Mouse (Mus musculus): ENCODE measurements at regions not wholly inside any gene's neighbourhood (a gene's known extent, or its start where the extent isn't known, plus 50 kb on each side); places are given as distances from the start of the nearest gene placed in this dataset.
"Not testable (repeated sequence)": the region's sequence is repeated elsewhere in the genome, so short reads cannot be mapped to it uniquely, and the experiment has no call there.

DNA sequence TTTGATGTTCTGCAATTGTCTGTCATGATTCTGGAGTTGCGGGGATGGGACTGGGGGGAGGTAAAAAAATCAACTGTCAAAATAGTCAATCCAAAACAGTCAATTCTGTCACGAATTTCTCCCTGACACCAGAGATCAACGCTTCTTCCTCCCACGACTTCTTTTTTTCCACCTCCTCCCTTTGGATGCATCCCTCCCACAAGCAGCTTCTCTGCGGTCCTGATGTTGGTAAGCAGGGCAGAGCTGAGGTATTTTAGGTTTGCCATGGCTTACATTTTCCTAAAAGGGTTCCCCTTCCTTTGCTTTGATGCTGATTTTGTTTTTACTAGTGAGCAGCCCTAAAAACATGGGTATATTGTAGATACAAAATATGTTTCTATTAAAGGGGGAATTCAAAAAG lies 209.7 kb downstream of the Cd47 start:
- no peak overlapping the region for H3K4me3 ChIP-seq (replicated peaks)
- H3K36me3 ChIP-seq, result no peaks in the 10 kb centered on the region
- no peaks in the 10 kb centered on the region for H3K9me3 ChIP-seq
- no peak overlapping the region for H3K9ac ChIP-seq (replicated peaks)
- 63% methylated on average over 5 of the region's 5 CpGs for WGBS
- H3K27ac ChIP-seq, result no peak overlapping the region
- ATAC-seq (ENCODE audit: insufficient number of reproducible peaks, insufficient read depth, low FRiP score, low TSS enrichment, low read depth), result no peak
- H3K4me2 ChIP-seq, result no peak overlapping the region
- no peaks in the 10 kb centered on the region; the same call in 1 of the 2 replicates for H3K4me1 ChIP-seq (replicated peaks)
- no peaks in the 10 kb centered on the region for H3K27me3 ChIP-seq

DNA sequence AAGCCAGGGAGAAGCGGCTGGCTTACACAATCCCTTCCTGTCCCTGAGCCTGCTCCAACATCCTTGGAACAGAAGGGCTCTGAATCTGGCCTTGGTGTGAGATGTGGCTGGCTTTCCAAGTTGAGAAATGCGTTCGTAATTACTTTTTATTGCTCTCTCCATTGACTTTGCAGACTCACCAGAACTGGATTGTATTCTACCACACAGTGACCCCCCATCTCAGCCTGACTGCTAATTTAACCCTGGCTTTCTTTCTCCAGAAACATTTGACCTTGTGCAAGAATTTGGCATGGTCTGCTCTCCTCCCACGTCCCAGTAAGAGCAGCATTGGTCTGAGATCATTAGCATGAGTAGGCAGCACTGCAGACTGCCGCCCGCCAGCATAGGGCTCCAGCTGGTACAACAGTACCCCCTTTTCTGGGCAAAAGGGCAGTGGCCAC lies 210.2 kb downstream of the Cd47 start:
- no peak overlapping the region for H3K4me3 ChIP-seq (replicated peaks)
- no peak; the same call in 1 of the 2 replicates for ATAC-seq (ENCODE audit: insufficient number of reproducible peaks, insufficient read depth, low FRiP score, low TSS enrichment, low read depth)
- H3K27ac ChIP-seq, result no peak overlapping the region
- H3K36me3 ChIP-seq, result no peaks in the 10 kb centered on the region
- no peaks in the 10 kb centered on the region for H3K27me3 ChIP-seq
- no peaks in the 10 kb centered on the region; the same call in 1 of the 2 replicates for H3K4me1 ChIP-seq (replicated peaks)
- WGBS, result 36% methylated on average over 6 of the region's 6 CpGs
- no peak overlapping the region for H3K9ac ChIP-seq (replicated peaks)
- no peak overlapping the region for H3K4me2 ChIP-seq
- H3K9me3 ChIP-seq, result no peaks in the 10 kb centered on the region

DNA sequence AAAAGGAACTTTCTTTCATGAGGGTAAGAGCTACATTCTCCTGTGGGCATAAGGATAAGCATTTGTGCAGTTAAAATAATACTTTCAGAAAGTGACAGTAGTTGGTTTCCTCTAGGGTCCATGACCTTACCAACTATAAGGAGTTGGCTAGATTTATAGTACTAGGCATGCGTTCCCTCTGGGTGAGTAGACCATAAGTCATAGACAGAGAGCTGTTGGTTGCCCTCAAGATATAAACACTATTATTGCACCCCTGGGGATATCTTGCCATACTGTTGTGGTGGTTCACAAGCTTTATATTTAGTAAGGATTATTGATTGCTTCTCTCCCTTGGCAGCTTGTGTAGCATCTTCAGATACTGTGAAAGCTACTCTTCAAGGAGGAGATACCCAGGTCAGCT lies 223.6 kb downstream of the Cd47 start:
- 84% methylated on average over 1 of the region's 1 CpGs for WGBS
- Histone ChIP-seq H3K9ac (replicated peaks) (no peak overlapping the region), H3K4me3 (replicated peaks) (no peak overlapping the region), H3K9me3 (0 out of 2 replicates have a peak, but pooled peaks cover 4% of the 10 kb centered on the region), H3K4me2 (no peak overlapping the region), H3K27me3 (no peaks in the 10 kb centered on the region), H3K4me1 (replicated peaks) (peaks cover 7% of the 10 kb centered on the region), H3K36me3 (no peaks in the 10 kb centered on the region), H3K27ac (no peak overlapping the region)
- ATAC-seq (ENCODE audit: insufficient number of reproducible peaks, insufficient read depth, low FRiP score, low TSS enrichment, low read depth), result no peak

DNA sequence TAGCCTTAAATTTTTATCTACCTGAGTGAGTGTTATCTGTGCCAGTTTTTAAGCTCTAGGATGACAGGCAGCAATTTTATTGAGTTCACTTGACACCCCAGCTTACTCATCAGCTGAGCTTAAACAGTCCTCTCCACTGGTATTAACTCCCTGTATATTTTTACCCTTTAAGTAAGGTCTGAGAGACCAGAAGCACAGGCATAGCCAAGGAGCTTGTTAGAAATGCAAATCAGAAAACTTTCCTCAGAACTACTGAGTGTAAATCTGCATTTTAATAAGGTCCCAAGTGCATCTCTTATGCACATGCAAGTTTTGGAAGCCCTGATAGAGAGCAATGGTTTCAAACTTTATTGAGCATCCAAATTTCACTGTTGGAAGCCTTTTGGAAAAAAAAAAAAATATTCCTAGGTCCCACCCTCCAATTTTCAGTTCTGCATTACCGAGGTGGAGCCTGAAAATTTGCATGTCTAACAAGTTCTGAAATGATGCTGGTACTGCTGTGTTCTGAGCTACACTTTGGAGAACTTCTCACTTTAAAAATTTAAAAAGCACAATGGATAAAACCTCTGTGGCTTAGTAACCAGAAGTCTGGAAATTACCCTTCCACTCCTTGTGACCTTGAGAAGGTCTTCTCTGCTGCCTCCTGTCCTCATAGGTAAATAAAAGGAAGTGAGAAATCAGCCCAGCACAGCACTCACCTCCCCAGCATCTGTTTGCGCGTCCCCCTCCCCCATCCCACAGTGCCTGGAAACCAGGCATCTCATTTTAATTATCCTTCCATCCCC lies 226.0 kb downstream of the Cd47 start:
- 6% methylated on average over 3 of the region's 3 CpGs for WGBS
- Histone ChIP-seq H3K4me1 (replicated peaks) (peaks cover 13% of the 10 kb centered on the region), H3K4me3 (replicated peaks) (no peak overlapping the region), H3K9me3 (0 out of 2 replicates have a peak, but pooled peaks cover 4% of the 10 kb centered on the region), H3K27ac (no peak overlapping the region), H3K4me2 (no peak overlapping the region), H3K27me3 (no peaks in the 10 kb centered on the region), H3K9ac (replicated peaks) (no peak overlapping the region), H3K36me3 (no peaks in the 10 kb centered on the region)
- no peak for ATAC-seq (ENCODE audit: insufficient number of reproducible peaks, insufficient read depth, low FRiP score, low TSS enrichment, low read depth)

DNA sequence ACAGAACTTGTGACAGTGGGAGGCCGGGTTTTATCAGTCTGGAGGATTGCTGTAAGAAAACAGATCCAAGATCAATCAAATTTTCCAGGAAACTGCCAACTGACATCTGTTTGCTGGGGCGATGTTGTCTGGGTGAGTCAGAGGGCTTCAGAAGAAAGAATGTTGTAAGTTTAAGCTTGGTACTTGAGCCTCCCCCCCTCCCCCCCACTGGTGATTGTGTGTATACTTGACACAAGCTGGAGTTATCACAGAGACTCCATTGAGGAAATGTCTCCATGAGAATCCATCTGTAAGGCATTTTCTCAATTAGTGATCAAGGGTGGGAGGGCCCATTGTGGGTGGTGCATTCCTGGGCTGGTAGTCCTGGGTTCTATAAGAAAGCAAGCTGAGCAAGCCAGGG lies 226.9 kb downstream of the Cd47 start:
- H3K4me2 ChIP-seq, result no peak overlapping the region
- no peak for ATAC-seq (ENCODE audit: insufficient number of reproducible peaks, insufficient read depth, low FRiP score, low TSS enrichment, low read depth)
- 0 out of 2 replicates have a peak, but pooled peaks cover 4% of the 10 kb centered on the region for H3K9me3 ChIP-seq

DNA sequence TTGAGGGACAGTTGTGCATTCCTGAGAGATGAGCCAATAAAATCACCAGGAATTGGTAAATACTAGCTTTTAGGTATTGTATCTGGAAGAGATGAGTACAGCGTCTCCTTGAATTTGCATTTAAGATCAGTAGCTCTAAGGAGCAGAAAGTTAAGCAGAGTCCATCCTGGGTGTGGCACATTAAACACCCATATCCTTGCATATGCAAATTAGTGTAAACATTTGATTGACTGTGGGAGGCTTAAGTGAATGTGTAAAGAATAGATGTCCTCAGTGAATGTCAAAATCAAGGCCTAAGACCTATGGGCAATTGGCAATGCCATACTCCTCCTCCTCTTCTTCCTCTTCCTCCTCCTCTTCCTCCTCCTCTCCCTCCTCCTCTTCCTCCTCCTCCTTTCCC lies 229.4 kb downstream of the Cd47 start:
- WGBS, result 94% methylated on average over 1 of the region's 1 CpGs
- Histone ChIP-seq H3K4me3 (replicated peaks) (no peak overlapping the region), H3K9me3 (no peaks in the 10 kb centered on the region), H3K27ac (no peak overlapping the region), H3K4me2 (no peak overlapping the region), H3K9ac (replicated peaks) (no peak overlapping the region), H3K4me1 (replicated peaks) (peaks cover 13% of the 10 kb centered on the region), H3K27me3 (no peaks in the 10 kb centered on the region), H3K36me3 (no peaks in the 10 kb centered on the region)
- ATAC-seq (ENCODE audit: insufficient number of reproducible peaks, insufficient read depth, low FRiP score, low TSS enrichment, low read depth), result no peak

More for the DNA sequence above, 226.9 kb downstream of the Cd47 start:
- WGBS, result 12% methylated on average over 2 of the region's 2 CpGs
- Histone ChIP-seq H3K36me3 (no peaks in the 10 kb centered on the region), H3K27me3 (no peaks in the 10 kb centered on the region), H3K4me1 (replicated peaks) (peaks cover 13% of the 10 kb centered on the region), H3K9ac (replicated peaks) (no peak overlapping the region), H3K4me3 (replicated peaks) (no peak overlapping the region), H3K27ac (no peak overlapping the region)

DNA sequence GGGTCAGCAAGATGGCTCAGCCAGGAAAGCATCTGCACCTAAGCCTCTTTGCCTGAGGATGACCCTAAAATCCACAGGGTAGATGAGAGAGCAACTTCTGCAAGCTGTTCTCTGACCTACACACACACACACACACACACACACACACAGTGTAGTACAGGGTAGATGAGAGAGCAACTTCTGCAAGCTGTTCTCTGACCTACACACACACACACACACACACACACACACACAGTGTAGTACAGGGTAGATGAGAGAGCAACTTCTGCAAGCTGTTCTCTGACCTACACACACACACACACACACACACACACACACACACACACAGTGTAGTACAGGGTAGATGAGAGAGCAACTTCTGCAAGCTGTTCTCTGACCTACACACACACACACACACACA lies 230.0 kb downstream of the Cd47 start:
- H3K4me1 ChIP-seq (replicated peaks), result peaks cover 13% of the 10 kb centered on the region
- not testable (repeated sequence) for H3K9me3 ChIP-seq; H3K4me2 ChIP-seq; H3K27me3 ChIP-seq; H3K4me3 ChIP-seq (replicated peaks); H3K36me3 ChIP-seq; H3K9ac ChIP-seq (replicated peaks); H3K27ac ChIP-seq
- ATAC-seq (ENCODE audit: insufficient number of reproducible peaks, insufficient read depth, low FRiP score, low TSS enrichment, low read depth), result peak; percentile 91

DNA sequence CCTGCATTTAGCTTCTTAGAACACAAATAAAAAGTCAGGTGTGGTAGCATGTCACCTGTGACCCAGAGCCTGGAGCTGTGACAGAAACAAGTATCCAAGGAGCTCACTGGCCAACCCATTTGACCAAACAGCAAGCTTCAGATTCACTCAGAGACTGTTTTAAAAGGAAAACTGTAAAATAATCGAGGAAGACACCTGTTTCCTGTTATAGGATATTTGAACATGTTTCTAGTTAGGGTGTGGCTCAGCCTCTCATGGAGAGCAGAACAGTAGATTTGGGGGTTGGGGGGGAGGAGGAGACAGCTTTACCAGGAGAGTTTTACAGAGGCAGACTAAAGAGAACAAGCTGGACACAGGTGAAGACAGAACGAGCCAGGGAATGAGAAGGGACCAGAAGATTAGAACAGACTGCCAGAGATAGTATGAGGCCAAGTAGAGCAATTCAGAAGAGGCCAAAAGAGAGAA lies 230.6 kb downstream of the Cd47 start:
- H3K27ac ChIP-seq, result no peak overlapping the region
- H3K4me3 ChIP-seq (replicated peaks), result no peak overlapping the region
- peaks cover 13% of the 10 kb centered on the region for H3K4me1 ChIP-seq (replicated peaks)
- H3K9ac ChIP-seq (replicated peaks), result no peak overlapping the region
- no peaks in the 10 kb centered on the region for H3K9me3 ChIP-seq
- no peak overlapping the region for H3K4me2 ChIP-seq
- no peaks in the 10 kb centered on the region for H3K27me3 ChIP-seq
- ATAC-seq (ENCODE audit: insufficient number of reproducible peaks, insufficient read depth, low FRiP score, low TSS enrichment, low read depth), result no peak
- H3K36me3 ChIP-seq, result no peaks in the 10 kb centered on the region
- 18% methylated on average over 2 of the region's 2 CpGs for WGBS

DNA sequence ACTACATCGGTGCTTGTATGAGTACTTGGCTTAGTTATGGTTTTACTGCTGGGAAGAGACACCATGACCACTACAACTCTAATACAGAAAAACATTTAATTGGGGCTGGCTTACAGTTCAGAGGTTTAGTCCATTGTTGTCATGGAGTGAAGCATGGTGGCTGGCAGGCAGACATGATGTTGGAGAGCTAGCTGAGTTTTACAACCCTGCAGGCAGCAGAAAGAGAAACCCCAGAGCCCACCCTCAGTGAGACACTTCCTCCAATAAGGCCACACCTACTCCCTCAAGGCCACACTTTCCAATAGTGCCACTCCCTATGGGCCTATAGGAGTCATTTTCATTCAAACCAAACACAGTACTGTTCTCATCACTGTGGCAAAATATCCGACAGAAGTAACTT lies 232.5 kb downstream of the Cd47 start:
- H3K9me3 ChIP-seq, result no peaks in the 10 kb centered on the region
- H3K36me3 ChIP-seq, result no peaks in the 10 kb centered on the region
- WGBS, result 80% methylated on average over 2 of the region's 2 CpGs
- no peak overlapping the region for H3K4me2 ChIP-seq
- no peak overlapping the region for H3K9ac ChIP-seq (replicated peaks)
- H3K27me3 ChIP-seq, result no peaks in the 10 kb centered on the region
- peaks cover 5% of the 10 kb centered on the region; the same call in 1 of the 2 replicates for H3K4me1 ChIP-seq (replicated peaks)
- no peak overlapping the region for H3K4me3 ChIP-seq (replicated peaks)
- H3K27ac ChIP-seq, result no peak overlapping the region
- no peak for ATAC-seq (ENCODE audit: insufficient number of reproducible peaks, insufficient read depth, low FRiP score, low TSS enrichment, low read depth)

DNA sequence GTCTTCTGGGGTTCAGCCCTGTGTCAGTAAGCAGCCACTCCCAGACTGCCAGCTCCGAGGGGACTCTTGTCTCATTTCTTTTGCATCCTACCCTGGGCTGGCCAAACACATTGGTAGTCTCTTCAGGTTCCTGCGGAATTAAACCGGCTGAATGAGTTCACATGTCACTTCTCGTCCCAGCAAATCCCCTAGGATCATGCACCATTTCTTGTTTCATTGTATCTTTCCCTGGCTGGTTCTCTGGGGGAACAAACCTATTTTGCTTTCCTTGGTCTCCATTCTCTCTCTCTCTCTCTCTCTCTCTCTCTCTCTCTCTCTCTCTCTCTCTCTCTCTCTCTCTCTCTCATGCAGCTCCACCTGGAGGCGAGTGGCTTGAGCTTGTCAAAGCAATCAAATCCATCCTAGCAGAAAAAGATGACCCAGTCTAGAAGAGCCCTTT lies 236.0 kb downstream of the Cd47 start:
- no peak overlapping the region for H3K4me2 ChIP-seq
- H3K27ac ChIP-seq, result no peak overlapping the region
- H3K9ac ChIP-seq (replicated peaks), result no peak overlapping the region
- no peak overlapping the region for H3K4me3 ChIP-seq (replicated peaks)
- no peaks in the 10 kb centered on the region; the same call in 1 of the 2 replicates for H3K4me1 ChIP-seq (replicated peaks)
- no peaks in the 10 kb centered on the region for H3K9me3 ChIP-seq
- no peaks in the 10 kb centered on the region for H3K36me3 ChIP-seq
- ATAC-seq (ENCODE audit: insufficient number of reproducible peaks, insufficient read depth, low FRiP score, low TSS enrichment, low read depth), result no peak
- H3K27me3 ChIP-seq, result no peaks in the 10 kb centered on the region
- WGBS, result 58% methylated on average over 5 of the region's 5 CpGs

DNA sequence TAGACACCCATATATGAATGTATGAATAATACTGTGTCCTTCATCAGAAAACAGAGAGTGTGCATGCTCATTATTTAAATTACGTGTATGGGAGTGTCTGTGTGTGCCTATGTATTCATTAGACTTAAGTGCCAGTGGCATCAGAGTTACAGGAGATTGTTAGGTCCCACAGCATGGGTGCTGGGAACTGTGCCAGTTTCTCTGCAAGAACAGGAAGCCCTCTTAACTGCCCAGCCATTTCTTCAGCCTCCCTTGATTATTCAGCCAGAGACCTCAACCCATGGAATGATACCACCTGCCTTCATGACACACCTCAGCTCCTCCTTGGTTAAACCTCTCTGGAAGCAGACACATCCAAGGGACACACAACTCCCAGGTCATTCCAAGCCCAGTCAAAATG lies 243.8 kb downstream of the Cd47 start:
- no peak overlapping the region for H3K4me3 ChIP-seq (replicated peaks)
- 74% methylated on average over 1 of the region's 1 CpGs for WGBS
- no peaks in the 10 kb centered on the region for H3K36me3 ChIP-seq
- H3K9ac ChIP-seq (replicated peaks), result no peak overlapping the region
- H3K4me2 ChIP-seq, result no peak overlapping the region
- H3K27me3 ChIP-seq, result peaks cover 3% of the 10 kb centered on the region; the same call in 1 of the 2 replicates
- no peaks in the 10 kb centered on the region for H3K9me3 ChIP-seq
- H3K4me1 ChIP-seq (replicated peaks), result 0 out of 2 replicates have a peak, but pooled peaks cover 2% of the 10 kb centered on the region
- H3K27ac ChIP-seq, result no peak overlapping the region
- no peak for ATAC-seq (ENCODE audit: insufficient number of reproducible peaks, insufficient read depth, low FRiP score, low TSS enrichment, low read depth)

All from limb, embryonic 12.5 days (tissue).